Mouse (Mus musculus) liver, adult 2 months (tissue): ENCODE measurements around the gene Ppp1r1c.

Experiments used
- CTCF ChIP-seq: fragments of 200-500 bp; IDR thresholded peaks from 2 replicates; pipeline ENCODE4 v1.5.1; 2011; ENCODE audit warnings: low read depth, low read length, control low read depth
- POLR2A ChIP-seq: fragments of 200-500 bp; IDR thresholded peaks from 2 replicates; pipeline ENCODE4 v1.6.1; 2011; ENCODE audit warnings: low read length, control low read depth; ENCODE audit not compliant: insufficient read depth; ENCODE audit errors: extremely low read depth

- no peak for TF ChIP-seq POLR2A
- no peak for TF ChIP-seq CTCF
Observed at GRCm38 (mm10) chr2:79715925-79716324, 8.3 kb downstream of the Ppp1r1c start.
